Mouse (Mus musculus) adrenal gland, postnatal 25 days (tissue): Measurements from ENCODE around the gene Disp2. TPM values are rescaled to one million over a fixed set of nuclear protein-coding genes. Genes with fewer than 3 reads are reported as not detected.

Experiments
- DNase-seq: peaks from one replicate; pipeline ENCODE4 v3.0.0; 2021; ENCODE audit warnings: mixed read lengths
- total RNA-seq: library from RNA; stranded (reverse); gene quantifications from 2 replicates; pipeline ENCODE4 v1.2.3, GENCODE M21; 2021

Gene Disp2
- total RNA-seq, 1 experiment from 2014 or later, result 37.8 TPM

DNA sequence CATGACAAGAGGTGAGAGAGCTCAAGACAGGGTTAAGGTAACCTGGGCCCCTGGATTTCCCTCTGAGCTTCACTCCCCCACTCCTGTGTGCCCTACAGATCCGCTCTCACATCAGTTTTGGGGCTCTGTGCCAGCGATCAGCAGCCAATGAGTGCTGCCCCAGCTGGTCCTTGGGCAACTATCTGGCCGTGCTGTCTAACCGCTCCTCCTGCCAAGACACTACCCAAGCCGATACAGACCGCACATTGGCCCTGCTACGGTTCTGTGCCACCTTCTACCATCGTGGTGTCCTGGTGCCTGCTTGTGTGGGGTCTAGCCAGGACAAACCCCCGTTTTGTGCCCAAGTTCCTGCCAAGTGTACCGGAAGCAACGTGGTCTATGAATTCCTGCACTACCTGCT is 10.0 kb downstream of the Disp2 start:
- DNase-seq, result peak; percentile 66

DNA sequence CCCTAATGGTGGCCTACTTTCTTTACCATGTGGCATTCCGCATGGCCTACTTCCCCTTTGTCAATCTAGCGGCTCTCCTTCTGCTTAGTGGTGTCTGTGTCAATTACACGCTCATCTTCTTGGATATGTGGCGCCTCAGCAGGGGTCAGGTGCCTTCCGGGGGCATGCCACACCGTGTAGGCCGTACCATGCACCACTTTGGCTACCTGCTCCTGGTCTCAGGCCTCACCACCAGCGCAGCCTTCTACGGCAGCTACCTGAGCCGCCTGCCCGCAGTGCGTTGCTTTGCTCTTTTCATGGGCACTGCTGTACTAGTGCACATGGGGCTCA is 10.7 kb downstream of the Disp2 start:
- DNase-seq, result no peak

DNA sequence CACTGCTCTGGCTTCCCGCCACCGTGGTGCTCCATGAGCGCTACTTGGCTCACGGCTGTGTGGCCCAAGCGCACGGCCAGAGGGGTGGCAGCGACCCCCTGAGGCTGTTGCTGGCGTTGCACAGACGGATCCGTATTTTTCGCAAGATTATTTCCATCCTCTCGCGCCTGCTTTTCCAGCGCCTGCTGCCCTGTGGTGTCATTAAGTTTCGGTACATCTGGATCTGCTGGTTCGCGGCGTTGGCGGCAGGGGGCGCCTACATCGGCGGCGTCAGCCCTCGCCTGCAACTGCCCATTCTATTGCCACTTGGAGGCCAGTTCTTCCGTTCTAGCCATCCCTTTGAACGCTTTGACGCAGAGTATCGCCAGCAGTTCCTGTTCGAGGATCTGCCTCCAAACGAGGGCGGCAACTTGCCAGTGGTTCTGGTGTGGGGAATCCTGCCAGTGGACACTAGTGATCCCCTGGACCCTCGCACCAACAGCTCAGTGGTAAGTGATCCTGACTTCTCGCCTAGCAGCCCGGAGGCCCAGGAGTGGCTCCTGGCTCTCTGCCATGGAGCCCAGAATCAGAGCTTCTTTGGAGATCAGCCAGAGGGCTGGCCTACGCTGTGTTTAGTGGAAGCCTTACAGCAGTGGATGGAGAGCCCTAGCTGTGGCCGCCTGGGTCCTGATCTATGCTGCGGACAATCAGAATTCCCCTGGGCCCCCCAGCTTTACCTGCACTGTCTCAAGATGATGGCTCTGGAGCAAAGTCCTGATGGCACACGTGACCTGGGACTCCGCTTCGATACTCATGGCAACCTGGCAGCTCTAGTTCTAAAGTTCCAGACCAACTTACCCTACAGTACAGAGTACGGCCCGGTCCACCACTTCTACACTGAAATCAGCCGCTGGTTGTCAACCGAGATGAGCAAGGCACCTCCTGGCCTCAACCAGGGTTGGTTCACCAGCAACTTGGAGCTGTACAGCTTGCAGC is 11.3 kb downstream of the Disp2 start:
- peak; percentile 78 for DNase-seq

DNA sequence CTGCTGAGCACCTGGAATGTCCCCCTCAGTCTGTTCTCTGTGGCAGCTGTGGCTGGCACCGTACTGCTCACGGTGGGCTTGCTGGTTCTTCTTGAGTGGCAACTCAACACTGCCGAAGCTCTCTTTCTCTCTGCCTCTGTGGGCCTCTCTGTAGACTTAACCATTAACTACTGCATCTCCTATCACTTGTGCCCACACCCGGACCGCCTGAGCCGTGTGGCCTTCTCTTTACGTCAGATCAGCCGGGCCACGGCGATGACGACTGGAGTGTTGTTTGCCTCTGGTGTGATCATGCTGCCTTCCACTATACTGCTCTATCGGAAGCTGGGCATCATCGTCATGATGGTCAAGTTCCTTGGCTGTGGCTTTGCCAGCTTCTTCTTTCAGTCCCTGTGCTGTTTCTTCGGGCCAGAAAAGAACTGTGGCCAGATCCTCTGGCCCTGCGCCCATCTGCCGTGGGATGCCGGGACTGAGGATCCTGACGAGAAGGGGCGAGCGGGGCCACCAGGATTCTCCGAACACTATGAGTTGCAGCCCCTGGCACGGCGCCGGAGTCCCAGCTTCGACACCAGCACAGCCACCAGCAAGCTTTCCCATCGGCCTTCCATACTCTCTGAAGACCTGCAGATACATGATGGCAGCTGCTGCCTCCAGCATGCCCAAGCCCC is 12.2 kb downstream of the Disp2 start:
- DNase-seq, result no peak

- no peak for DNase-seq
Measured at GRCm38 (mm10) chr2:118792259-118792613, 12.7 kb downstream of the Disp2 start.

- no peak for DNase-seq
Measured at GRCm38 (mm10) chr2:118793636-118794035, 14.1 kb downstream of the Disp2 start.

DNA sequence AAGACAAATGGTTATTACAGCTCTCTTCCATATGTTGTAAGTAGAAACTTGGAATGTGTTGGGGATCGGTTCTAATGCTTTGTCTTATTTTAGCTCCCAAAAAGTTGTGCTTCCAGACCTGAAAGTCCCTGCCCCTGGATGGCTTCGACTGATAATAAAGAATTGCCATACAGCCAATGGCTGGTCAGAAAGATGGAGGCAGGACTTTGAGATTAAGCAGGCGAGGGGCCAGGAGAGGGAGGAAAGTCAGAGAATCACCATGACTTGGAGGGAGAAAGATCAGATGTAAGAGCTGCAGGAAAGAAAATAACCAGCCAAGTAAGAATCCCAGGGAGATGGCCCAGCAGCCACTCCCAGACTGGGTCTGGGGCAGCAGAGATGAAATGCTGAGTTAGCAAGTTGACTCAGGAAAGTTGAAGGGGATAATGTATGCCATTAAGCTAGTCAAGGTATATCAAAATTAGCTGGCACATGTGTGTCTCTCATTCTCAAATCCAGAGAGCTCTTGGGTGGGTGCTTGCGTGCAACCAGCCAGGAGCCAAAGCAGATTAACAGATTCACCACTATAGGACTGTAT is 23.1 kb downstream of the Disp2 start:
- DNase-seq, result no peak

DNA sequence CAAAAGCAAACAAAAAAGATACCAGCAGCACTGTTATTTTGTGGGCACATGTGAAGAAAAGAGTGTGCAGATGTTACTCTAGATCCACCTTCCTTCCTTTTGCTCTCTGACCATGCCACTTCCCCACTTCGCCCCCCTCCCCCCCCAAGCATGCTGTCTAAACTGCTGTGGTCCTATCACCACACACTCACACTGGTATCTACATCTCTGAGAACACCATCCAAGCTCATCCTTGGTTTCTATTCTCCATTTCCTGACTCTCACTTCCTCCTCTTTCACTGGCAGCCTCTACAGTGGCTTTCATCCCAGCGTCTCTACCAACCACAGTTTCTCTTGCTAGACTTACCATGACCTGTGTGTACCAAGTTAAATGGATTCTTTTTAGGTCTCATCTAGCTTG is 25.0 kb downstream of the Disp2 start:
- no peak for DNase-seq

- DNase-seq, result no peak
Measured at GRCm38 (mm10) chr2:118805137-118805536, 25.6 kb downstream of the Disp2 start.

- DNase-seq, result no peak
Measured at GRCm38 (mm10) chr2:118805756-118806155, 26.2 kb downstream of the Disp2 start.

DNA sequence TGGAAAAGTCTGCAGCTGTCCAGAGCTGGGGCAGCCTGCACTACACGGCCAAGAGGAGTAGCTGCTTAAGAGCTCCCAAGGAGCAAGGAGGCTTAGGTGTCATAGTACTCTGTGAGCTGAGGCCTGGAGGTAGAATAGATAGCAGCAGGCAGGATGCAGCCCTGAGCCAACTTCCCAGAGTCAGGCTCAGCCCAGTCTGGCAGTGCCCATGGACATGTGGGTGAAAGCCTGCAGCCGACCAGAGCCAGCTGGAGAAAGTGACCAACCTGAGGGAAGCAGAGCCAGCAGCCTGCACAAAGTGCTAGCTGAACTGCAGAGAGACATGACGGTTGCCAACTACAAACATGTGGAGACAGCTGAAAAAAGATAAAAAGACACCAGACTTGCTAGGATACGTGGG is 27.3 kb downstream of the Disp2 start:
- DNase-seq, result peak; percentile 36

DNA sequence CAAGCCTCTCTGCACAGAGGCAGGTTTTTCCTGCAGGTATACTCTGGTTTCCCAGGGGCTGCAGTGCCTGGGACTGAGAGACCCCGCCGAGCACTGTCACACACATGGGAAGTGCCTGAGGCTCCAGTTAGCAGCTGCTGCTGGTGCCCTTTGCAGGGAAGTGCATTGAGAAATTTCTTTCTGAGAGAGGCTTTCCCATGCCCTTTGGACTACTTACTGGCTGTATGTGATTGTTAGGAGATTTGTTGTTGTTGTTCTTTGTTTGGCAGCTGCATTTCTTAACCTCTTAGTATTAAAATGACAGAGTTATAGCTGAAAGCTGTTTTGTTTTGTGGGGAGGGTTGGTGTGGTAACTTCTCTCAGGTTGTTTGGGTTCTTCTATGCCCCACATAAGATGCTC is 31.3 kb downstream of the Disp2 start:
- DNase-seq, result no peak

DNA sequence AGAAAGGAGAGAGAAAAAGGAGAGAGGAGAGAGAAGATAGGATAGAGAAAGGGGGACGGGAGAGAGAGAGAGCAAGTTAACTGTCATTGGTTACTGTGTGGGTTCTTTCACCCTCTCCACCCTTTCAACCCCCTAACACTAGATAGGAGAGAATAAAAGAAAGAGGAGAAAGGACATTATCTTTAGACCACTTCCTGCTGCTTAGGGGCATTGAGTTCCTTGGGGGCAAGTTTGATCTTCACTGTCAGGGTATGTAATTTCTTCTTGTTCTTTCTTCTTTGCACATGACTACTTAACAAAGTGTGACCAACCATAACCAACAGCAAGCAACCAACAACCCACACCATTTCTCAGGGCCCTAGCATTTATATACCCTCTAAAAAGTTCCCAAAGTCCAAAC is 33.2 kb downstream of the Disp2 start:
- DNase-seq, result no peak

- peak; percentile 93 for DNase-seq
Measured at GRCm38 (mm10) chr2:118813981-118814836, 34.7 kb downstream of the Disp2 start, which contains the start of gene Knstrn. Gene Knstrn, plus strand, starts transcription at chr2:118814003.

GRCm38 (mm10) chr2:118822800-118823199 is 43.3 kb downstream of the Disp2 start:
- no peak for DNase-seq

DNA sequence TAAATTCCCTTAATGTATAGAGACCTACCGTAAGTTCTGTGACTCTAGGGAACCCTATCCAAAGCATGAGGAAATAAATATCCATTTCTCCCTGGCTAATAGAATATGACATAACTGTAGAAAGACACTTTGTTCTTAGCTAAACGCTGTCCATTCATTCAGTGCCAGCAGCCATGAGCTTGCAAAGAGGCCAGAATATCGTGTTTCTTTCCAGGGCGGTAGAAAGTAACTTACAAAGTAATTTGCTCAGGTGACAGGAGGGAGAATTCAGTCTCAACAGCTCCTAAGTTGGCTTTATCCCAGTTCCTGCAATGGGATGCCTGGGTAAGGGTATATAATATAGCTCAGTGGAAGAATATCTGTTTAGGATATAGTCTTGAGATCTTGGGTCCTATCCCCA is 44.9 kb downstream of the Disp2 start:
- DNase-seq, result no peak

DNA sequence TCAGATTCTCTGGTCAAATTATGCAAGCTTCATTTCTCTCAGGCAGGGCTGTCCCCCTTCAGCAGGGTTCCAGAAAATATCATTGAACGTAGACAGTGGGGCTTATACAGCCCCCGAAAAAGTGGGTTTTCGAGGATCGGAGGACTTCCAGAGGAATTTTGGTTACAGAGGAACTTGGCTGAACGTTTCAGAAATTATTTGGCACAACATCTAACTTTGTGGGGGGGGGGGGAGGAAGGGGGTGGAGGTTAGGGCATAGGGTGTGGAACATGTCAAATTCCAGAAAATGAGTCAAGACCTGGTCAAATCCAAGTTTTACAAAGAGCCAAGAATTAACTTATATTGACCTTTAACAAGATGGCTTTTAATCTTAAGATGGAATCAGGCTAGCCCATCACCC is 49.6 kb downstream of the Disp2 start:
- DNase-seq, result no peak

DNA sequence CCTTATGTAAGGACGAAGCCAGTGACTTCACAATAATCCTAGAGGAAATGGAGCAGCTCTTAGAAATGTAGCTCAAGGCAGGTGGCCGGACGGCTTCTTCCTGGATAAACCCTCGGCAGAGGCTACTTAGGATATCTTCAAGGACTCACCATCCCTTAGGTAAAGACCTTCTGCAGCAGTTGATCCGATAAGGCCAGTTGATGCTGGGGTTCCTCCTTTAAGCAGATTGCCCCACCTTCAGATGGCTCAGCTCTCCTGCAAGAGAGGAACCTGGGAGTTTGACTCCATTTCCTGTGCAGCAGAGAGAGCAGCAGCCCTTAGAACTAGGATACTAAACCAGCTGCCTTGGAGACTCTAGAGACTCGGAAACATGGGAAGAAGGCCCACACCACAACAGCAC is 54.5 kb downstream of the Disp2 start:
- no peak for DNase-seq

DNA sequence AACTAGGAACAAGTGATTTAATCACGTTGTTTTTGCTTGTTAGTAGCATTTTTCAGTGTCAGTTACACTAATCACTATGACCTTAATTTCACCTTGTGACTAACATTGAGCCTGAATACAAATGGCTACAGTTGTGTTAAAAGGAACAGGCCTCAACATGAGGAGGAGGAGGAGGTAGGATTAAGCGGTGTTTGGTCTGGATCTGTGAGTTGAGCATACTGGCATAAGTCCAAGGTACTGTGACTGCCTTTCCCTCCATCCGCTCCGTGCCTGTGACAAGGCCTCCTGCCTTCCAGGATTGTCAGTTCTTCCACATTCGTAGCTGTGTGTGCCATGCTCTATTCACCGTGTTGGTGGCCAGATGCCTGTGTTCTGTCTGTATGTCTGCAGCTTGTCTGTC is 55.6 kb downstream of the Disp2 start:
- no peak for DNase-seq

DNA sequence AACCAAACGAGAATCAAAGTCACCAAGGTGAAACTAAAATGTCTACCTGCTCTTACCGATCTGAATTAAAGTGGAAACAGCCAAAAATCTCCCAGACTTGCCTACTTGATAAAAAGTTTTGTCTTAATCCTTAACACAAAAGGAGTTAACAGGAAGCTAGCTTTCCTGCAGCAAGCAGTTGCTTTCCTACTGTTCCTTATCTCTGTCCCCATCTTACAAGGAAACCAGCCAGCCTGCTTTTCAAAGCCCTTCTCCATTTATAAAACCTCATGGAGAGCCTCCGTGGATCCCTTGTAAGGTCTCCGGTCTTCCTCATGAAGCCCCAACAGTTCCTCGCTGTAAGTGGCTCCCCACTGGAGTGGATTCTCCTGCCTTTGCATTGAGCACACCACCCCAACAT is 58.8 kb downstream of the Disp2 start:
- DNase-seq, result no peak

DNA sequence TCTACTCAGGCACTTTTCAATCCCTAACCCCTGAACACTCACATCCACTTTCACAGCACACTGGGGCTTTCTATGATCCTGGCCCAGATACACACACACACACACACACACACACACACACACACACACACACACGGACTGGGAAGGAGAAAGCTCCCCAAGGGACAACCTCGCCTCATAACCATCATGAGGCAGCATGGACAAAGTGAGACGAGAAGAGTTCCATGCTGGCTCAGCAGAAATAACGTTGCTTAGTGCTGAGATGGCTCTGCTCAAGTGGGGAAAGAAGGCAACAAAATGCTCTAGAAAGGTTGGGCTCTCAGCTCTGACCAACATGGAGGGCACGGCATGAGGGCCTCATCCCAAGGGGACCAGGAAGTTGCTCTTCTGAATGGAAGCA is 61.7 kb downstream of the Disp2 start:
- no peak for DNase-seq

DNA sequence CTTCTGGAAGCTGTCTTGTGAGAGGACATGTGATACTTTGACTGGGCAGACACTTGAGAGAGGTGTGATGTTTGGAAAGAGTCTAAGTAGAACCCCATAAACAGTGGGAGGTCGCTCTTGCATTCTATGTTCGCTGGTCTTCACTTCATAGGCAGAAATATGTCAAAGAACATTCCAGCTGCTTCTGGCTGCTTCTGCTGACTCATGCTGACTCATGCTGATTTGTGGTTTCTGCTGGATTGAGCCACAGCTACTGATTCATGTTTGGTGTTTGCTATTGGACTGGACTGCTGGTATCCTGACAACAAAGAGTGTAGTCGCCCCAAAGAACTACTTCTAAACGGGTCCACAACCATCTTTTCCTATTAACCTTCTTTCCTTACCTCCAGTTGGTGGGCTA is 62.3 kb downstream of the Disp2 start:
- peak; percentile 76 for DNase-seq

- no peak for DNase-seq
Measured at GRCm38 (mm10) chr2:118844427-118844826, 64.9 kb downstream of the Disp2 start.
